Mouse (Mus musculus) retina, adult 2 months (tissue): ENCODE data around the gene Cyp4a30b.
"Not testable (repeated sequence)": the region's sequence is repeated elsewhere in the genome, so short reads cannot be mapped to it uniquely, and the experiment has no call there.

ENCODE experiments used
- DNase-seq: peaks from one replicate; pipeline ENCODE4 v3.0.0-alpha.2; 2012; ENCODE audit warnings: low read depth, low spot score

The Cyp4a30b gene

GRCm38 (mm10) chr4:115452304-115452703 lies at the start of gene Cyp4a30b:
Gene Cyp4a30b, plus strand, starts transcription at chr4:115452604.
- no peak for DNase-seq

GRCm38 (mm10) chr4:115411324-115411723 lies 41.1 kb upstream of the Cyp4a30b start, which contains the start of gene Cyp4a12b:
Gene Cyp4a12b, plus strand, starts transcription at chr4:115411624.
- not testable (repeated sequence) for DNase-seq

GRCm38 (mm10) chr4:115450577-115451137 lies 1.7 kb upstream of the Cyp4a30b start:
- DNase-seq: no peak

GRCm38 (mm10) chr4:115473585-115473984 lies 21.2 kb downstream of the Cyp4a30b start:
- not testable (repeated sequence) for DNase-seq

GRCm38 (mm10) chr4:115476051-115476450 lies 23.6 kb downstream of the Cyp4a30b start:
- DNase-seq: not testable (repeated sequence)

- no peak for DNase-seq
These were observed 28.7 kb downstream of the Cyp4a30b start for GRCm38 (mm10) chr4:115481006-115481652.

- DNase-seq: no peak
These were observed 43.6 kb downstream of the Cyp4a30b start, which contains the start of gene Cyp4a14 for GRCm38 (mm10) chr4:115496001-115496400. Gene Cyp4a14, minus strand, starts transcription at chr4:115496142.

- no peak for DNase-seq
These were observed 45.1 kb downstream of the Cyp4a30b start for GRCm38 (mm10) chr4:115497466-115497865.

- not testable (repeated sequence) for DNase-seq
These were observed 61.6 kb downstream of the Cyp4a30b start for GRCm38 (mm10) chr4:115513964-115514363.

GRCm38 (mm10) chr4:115518000-115518399 lies 65.6 kb downstream of the Cyp4a30b start, which contains the start of gene Cyp4a10:
Gene Cyp4a10, plus strand, starts transcription at chr4:115518264.
- not testable (repeated sequence) for DNase-seq

GRCm38 (mm10) chr4:115519444-115519843 lies 67.0 kb downstream of the Cyp4a30b start:
- no peak for DNase-seq
